Mouse (Mus musculus) left cerebral cortex, adult 11 months (tissue): ENCODE data around the gene Meis2.

Experiments
- DNase-seq: peaks from one replicate; pipeline ENCODE4 v3.0.0; 2022; ENCODE audit warnings: low spot score

The Meis2 gene

GRCm38 (mm10) chr2:115998802-115999201 lies 66.8 kb downstream of the Meis2 start:
- DNase-seq, result no peak

GRCm38 (mm10) chr2:115996438-115996837 lies 69.2 kb downstream of the Meis2 start:
- no peak for DNase-seq

GRCm38 (mm10) chr2:115993877-115994276 lies 71.8 kb downstream of the Meis2 start:
- DNase-seq, result no peak

- DNase-seq, result no peak
Measured at GRCm38 (mm10) chr2:115989249-115989648, 76.4 kb downstream of the Meis2 start.

- no peak for DNase-seq
Measured at GRCm38 (mm10) chr2:115988448-115988847, 77.2 kb downstream of the Meis2 start.

- DNase-seq, result no peak
Measured at GRCm38 (mm10) chr2:115984952-115985351, 80.7 kb downstream of the Meis2 start.

GRCm38 (mm10) chr2:115984487-115984886 lies 81.2 kb downstream of the Meis2 start:
- DNase-seq, result no peak

GRCm38 (mm10) chr2:115980490-115980889 lies 85.1 kb downstream of the Meis2 start:
- no peak for DNase-seq

- no peak for DNase-seq
Measured at GRCm38 (mm10) chr2:115979683-115980476, 85.8 kb downstream of the Meis2 start.

GRCm38 (mm10) chr2:115978666-115979065 lies 87.0 kb downstream of the Meis2 start:
- no peak for DNase-seq

- no peak for DNase-seq
Measured at GRCm38 (mm10) chr2:115971296-115971805, 94.3 kb downstream of the Meis2 start.

- no peak for DNase-seq
Measured at GRCm38 (mm10) chr2:115970091-115970820, 95.4 kb downstream of the Meis2 start.

GRCm38 (mm10) chr2:115969201-115969600 lies 96.4 kb downstream of the Meis2 start:
- no peak for DNase-seq

GRCm38 (mm10) chr2:115964911-115965310 lies 100.7 kb downstream of the Meis2 start:
- DNase-seq, result no peak

- no peak for DNase-seq
Measured at GRCm38 (mm10) chr2:115963293-115963835, 102.3 kb downstream of the Meis2 start.

- no peak for DNase-seq
Measured at GRCm38 (mm10) chr2:115962728-115963127, 102.9 kb downstream of the Meis2 start.

- no peak for DNase-seq
Measured at GRCm38 (mm10) chr2:115962113-115962512, 103.5 kb downstream of the Meis2 start.

GRCm38 (mm10) chr2:115960615-115961014 lies 105.0 kb downstream of the Meis2 start:
- DNase-seq, result no peak

GRCm38 (mm10) chr2:115956786-115957185 lies 108.9 kb downstream of the Meis2 start:
- DNase-seq, result no peak

- no peak for DNase-seq
Measured at GRCm38 (mm10) chr2:115950645-115951044, 115.0 kb downstream of the Meis2 start.

- DNase-seq, result no peak
Measured at GRCm38 (mm10) chr2:115948630-115949426, 116.8 kb downstream of the Meis2 start.

- no peak for DNase-seq
Measured at GRCm38 (mm10) chr2:115947714-115948226, 117.9 kb downstream of the Meis2 start.
